Mouse (Mus musculus): ENCODE data around the gene Gpbar1.

GRCm38 (mm10) chr1:74237671-74238070 is 40.7 kb upstream of the Gpbar1 start:
- TF ChIP-seq CTCF (IDR thresholded peaks at IDR 0.05; ENCODE audit: low read depth) (no peak), EP300 (IDR thresholded peaks at IDR 0.05; ENCODE audit: low read depth) (no peak)
